Mouse (Mus musculus) bone marrow, adult 2 months (tissue): ENCODE data around the gene Chrna7.

Source experiments
- CTCF ChIP-seq: fragments of 200-500 bp; IDR thresholded peaks from 2 replicates; pipeline ENCODE4 v1.5.1; 2011; ENCODE audit warnings: low read length, control low read depth; ENCODE audit not compliant: control insufficient read depth, insufficient read depth
- POLR2A ChIP-seq: fragments of 200-500 bp; IDR thresholded peaks from 2 replicates; pipeline ENCODE4 v1.6.1; 2011; ENCODE audit warnings: low read depth, mild to moderate bottlenecking, control low read depth, low read length, borderline replicate concordance; ENCODE audit not compliant: control insufficient read depth

- TF ChIP-seq POLR2A, result no peak
- no peak for TF ChIP-seq CTCF
These were observed 42.1 kb downstream of the Chrna7 start for GRCm38 (mm10) chr7:63170063-63170787.
